Mouse (Mus musculus): ENCODE results near the gene Camta1.

The Camta1 gene

GRCm38 (mm10) chr4:151778511-151778910, 83.2 kb downstream of the Camta1 start:
- DNase-seq: peak; percentile 16

GRCm38 (mm10) chr4:151777451-151777850, 84.2 kb downstream of the Camta1 start:
- peak; percentile 21 for DNase-seq

- no peak for DNase-seq
These were observed 86.2 kb downstream of the Camta1 start for GRCm38 (mm10) chr4:151775441-151775840.

- DNase-seq: no peak
These were observed 88.0 kb downstream of the Camta1 start for GRCm38 (mm10) chr4:151773651-151774050.

- DNase-seq: no peak
These were observed 88.7 kb downstream of the Camta1 start for GRCm38 (mm10) chr4:151773007-151773406.

GRCm38 (mm10) chr4:151770697-151771096, 91.0 kb downstream of the Camta1 start:
- no peak for DNase-seq

GRCm38 (mm10) chr4:151767786-151768185, 93.9 kb downstream of the Camta1 start:
- no peak for DNase-seq

GRCm38 (mm10) chr4:151767361-151767760, 94.3 kb downstream of the Camta1 start:
- no peak for DNase-seq

- DNase-seq: no peak
These were observed 96.3 kb downstream of the Camta1 start for GRCm38 (mm10) chr4:151765376-151765775.

DNA sequence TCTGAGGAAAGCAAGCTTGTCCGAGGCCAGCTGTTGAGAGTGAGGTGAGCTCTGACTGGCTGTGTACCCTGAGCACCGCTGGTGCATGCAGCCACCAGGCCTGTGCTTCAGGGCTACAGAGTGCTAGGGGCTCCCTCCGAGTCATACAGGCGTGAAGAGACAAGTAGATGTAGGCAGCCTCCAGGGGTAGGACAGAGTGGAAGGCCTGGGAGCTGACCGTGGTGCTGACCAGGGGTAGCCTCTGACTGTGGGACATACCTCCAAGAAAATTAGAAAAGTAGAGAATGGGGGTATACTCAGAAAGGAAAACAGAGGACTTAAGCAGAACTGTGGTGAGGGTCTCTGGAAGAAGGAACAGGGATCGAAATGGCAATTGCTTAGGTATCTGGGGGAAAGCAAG, 97.7 kb downstream of the Camta1 start:
- no peak for DNase-seq

DNA sequence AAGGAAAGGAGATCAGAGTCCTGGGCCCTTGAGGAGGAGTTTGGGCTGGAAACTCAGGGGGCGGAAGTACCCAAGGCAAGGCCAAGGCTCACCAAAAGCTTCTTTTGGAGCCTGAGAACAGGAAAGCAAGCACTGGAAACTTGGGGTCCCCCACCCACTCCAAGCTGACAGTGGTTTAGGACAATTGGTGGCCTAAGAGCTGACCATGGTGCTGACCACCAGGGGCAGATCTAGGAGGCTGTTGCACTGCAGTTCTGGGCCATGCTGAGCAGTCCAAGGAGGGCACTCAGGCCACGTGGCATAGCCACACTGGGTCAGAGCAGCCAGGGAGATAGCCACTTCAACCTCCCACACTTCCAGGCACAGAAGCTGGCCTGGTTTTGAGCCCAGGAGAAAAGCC, 102.6 kb downstream of the Camta1 start:
- no peak for DNase-seq

- no peak for DNase-seq
These were observed 103.3 kb downstream of the Camta1 start for GRCm38 (mm10) chr4:151758337-151758736.

GRCm38 (mm10) chr4:151757261-151757660, 104.4 kb downstream of the Camta1 start:
- peak; percentile 35 for DNase-seq

GRCm38 (mm10) chr4:151756400-151756799, 105.3 kb downstream of the Camta1 start:
- peak; percentile 6 for DNase-seq

DNA sequence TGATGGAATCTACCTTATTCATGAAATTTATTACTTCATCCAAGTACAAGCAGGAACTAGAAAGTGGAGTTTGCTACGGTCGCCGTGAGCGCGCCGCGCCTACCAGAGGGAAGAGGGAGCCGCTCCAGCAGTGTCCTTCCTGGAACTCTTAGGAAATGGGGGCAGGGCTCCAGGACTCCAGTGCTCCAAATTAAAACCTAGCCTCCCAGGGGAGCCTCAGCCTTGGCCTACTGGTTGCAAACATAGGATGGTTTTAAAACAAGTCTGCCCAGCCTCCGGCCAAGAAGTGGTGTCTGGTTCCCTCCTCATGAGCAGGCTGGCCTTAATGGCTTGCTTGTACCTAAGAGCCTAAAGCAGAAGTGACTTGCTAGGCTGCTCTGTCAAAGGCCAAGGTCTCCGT, 108.4 kb downstream of the Camta1 start:
- peak; percentile 18 for DNase-seq

DNA sequence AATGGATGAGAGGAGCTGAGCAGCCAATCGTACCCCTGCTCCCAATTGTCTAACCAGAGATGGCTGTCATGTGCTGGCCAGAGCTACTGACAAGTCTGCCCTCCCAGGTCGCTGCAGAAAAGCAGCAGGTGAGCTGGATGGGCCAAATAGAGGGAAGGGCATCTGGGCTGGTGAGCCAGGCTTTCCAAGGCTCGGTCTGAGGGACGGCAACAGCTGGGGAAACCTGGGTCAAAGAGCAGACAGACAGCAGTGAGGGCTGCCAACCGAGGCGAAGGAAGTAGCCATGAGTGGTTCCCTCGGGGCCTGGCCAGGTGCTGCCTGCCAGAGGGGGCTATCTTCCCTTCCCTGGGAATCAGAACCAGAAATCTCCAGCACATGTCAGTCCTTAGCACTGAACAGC, 109.1 kb downstream of the Camta1 start:
- peak; percentile 26 for DNase-seq

DNA sequence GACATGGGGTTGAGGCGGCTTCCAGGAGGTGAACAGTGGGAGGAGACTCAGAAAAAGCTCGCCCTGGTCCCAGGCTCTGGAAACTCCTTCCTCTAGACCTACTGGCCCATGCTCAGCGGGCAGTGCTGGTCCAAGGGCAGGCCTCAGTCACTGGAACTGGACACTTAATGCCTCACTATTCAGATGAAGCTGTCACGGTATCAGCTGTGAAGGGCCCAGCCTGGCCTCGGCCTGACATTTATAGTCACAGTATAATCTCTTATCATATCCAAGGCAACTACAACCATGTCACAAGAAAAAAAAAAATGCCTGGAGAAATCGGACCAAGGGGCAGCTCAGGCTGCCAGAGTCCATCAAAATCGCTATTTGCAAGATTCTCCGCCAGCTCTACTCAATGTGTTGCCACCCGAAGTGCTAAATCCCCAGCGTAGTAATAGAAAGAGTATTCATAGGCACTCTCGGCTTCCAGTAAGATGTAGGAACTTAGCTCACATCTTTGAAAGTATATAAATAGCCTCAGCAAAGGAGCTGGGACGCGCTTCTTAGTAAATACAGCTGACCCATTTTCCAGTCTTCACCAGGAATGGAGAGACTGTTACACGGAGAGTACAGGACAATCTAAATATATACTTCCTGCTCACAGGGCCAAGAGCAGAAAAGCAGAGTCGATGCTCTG, 110.3 kb downstream of the Camta1 start:
- DNase-seq: no peak

DNA sequence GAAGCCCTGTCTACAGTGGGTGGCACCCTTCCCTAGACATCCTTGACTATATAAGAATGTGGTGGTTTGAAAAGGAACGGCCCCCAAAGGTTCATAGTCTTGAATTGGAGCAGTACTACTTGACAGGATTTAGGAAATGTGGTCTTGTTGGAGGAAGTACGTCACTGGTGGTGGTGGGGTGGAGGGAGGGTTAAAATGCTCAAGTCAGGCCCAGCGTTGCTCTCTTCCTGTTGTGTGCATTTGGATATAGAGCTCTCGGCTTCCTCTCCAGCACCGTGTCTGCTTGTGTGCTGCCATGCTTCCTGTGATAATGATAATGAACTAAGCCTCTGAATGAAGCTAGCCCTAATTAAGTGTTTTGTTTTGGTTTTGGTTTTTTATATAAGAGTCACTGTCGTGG, 114.0 kb downstream of the Camta1 start:
- DNase-seq: no peak

DNA sequence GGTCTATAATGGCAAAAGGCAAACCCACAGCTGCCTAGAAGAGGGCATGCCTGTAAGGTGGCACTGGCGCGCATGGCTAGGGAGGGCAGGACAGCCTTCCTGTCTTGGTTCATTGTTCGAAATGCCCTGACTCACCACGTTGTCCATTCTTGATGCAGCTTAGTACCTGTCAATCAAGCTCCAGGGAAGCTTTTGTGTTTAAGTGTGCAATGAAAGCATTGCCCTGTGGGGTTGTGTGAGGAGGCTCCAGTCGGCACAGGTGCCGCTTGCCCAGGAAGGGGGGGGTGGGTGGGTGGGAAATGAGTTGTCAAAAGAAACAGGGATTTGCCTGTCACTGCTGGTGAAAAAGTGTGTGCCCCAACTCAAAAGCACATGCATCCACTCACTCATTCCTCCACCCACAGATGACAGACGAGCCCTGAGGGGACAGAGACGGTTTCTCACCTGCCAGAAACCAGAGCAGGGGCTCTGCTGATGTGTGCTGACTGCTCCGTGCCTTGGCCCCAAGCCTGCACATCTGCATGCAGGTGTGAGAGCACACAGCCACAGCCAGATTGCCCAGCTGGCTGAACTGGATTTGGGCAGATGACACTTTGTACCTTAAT, 115.6 kb downstream of the Camta1 start:
- no peak for DNase-seq

DNA sequence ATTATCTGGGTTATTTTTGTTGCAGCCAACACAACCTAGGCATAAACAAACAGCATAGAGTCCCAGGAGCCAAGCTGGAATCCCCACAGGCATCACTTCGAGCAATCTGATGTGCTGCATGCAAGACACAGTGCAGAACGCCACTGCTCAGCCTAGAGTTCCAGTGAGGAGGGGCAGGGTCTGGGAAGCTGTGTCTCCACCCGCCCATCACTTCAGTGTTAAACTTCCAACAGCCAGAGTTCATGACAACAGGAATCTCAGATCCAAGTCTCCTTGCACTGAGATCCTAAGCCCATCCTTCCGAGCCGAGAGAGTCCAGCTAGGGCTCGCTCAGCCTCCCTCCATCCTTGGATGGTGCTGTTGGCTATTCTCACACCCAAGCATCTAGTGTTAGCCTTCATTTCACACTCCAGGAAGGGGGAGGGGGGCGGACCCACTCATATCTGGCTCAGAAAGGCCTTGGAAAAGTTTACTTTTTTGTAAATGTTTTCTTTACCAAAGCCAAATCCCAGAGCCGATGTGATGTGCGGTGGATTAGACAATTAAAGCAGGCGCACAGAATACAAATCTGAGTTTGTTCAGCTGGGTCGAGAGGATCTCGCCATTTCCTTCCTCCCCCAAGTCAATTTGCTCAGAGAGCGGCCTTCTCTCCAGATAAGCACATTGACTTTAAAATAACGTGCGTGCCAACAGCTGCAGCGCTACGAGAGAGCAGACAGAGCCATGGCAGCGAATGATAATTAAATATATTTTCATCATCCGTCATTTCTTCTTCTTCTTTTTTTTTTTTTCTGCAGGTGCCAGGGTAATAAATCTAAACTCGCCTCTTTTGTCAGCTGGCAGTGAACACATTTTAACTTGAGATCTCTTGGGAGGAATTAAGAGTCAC, 120.2 kb downstream of the Camta1 start:
- DNase-seq: no peak

GRCm38 (mm10) chr4:151739348-151739956, 122.2 kb downstream of the Camta1 start:
- DNase-seq: no peak

GRCm38 (mm10) chr4:151738875-151739274, 122.8 kb downstream of the Camta1 start:
- no peak for DNase-seq

DNA sequence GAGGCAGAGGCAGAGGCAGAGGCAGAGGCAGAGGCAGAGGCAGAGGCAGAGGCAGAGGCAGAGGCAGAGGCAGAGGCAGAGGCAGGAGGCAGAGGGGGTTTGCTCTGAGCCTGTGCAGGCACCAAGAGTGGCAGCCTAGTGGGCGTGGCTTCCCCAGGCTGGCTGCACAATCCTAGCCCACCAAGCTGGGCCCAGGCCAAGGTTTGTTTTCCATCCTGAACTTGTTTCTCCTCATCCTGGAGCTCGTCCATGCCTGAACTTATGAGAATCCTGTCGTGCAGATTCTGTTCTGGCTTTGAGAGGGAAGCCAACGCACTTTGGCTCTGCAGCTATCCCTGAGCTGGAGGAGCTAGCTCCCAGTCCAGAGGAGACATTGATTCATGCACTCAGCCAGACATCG, 123.4 kb downstream of the Camta1 start:
- no peak for DNase-seq

All from kidney, adult 11 months (tissue).